Mouse (Mus musculus) brain, adult 10 weeks (tissue): ENCODE results near the gene Atp6v0a1. TPM values are rescaled to one million over a fixed set of nuclear protein-coding genes. Genes with fewer than 3 reads are reported as not detected.

ENCODE experiments used
- polyA plus RNA-seq: library from polyadenylated mRNA; stranded (reverse); fragments of 350-450 nt; fragmentation: Illumina TruSeq; extraction: RNeasy Lipid Tissue Mini Kit (QIAGEN cat#74804); gene quantifications from one replicate; pipeline ENCODE4 v1.2.3, GENCODE M21; 2015; ENCODE audit warnings: low read depth, low replicate concordance

Gene Atp6v0a1
- 258 TPM for polyA plus RNA-seq

DNA sequence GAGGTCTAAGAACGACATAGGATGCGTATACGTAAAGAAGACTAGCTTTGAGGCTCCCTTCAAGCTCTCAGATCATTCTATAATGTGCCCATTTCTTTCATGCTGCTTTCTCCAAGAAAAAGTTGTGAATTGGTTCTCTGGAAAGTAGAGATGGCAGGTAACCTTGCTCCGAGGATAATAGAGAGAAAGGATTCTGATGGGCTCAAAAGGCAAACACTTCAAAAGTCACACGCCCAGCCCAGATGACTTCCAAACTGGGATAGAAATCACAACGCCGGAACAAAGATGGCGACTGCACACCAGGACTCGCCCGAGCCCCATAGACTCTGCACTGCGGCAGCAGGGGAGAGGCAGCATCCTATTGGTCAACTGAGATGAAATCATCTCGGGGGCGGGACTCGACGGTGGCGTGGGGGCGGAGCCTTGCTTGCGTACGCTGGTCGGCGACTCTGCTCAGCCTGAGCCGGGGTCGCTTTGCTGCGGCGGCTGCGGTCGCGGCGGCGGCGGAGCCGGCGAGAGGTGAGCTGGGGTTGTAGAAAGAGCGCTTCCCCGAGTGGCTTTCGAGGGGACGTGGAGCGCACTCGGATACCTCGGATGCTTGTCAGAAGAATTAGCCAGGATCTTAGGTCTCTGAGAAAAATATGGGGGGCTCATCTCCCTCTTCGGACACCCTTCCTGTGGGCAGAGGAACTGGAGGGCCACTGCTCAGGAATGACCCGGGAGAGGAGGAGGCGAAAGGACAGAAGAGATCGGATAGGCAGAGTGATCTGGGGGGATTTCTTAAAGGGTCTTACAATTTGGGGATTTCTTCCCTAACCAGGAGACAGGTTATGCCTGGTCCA, at the start of gene Atp6v0a1:
Atp6v0a1 (plus strand) TSS at position 407 of the 842 bp plus-strand sequence.

DNA sequence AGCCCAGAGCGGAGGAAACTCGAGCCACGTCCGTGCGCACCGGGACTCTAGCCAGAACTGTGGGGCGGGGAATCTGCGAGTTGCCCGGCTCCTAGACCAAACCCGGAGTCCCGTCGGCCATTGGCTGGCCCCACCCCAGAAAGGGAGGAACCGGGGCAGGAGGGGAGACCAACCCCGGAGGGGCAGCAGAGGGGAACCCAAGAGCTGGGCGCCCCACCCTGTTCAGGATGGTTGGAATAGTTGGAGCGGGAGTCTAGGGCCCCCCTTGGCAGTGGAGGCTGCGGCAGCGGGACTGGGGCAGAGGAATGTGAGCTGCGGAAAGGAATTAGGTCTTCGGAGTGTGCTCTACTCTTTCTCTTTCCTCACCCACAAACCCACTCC, 38.7 kb upstream of the Atp6v0a1 start, which contains the start of gene Cavin1:
Cavin1 (minus strand) TSS at position 331 of the 381 bp plus-strand sequence.

GRCm38 (mm10) chr11:101069391-101070188, 60.3 kb downstream of the Atp6v0a1 start, which contains the start of gene Naglu:
TSS of gene Naglu (plus strand) at chr11:101070012.

GRCm38 (mm10) chr11:101078121-101078520, 68.9 kb downstream of the Atp6v0a1 start, which contains the start of gene Hsd17b1:
TSS of gene Hsd17b1 (plus strand) at chr11:101078411.

DNA sequence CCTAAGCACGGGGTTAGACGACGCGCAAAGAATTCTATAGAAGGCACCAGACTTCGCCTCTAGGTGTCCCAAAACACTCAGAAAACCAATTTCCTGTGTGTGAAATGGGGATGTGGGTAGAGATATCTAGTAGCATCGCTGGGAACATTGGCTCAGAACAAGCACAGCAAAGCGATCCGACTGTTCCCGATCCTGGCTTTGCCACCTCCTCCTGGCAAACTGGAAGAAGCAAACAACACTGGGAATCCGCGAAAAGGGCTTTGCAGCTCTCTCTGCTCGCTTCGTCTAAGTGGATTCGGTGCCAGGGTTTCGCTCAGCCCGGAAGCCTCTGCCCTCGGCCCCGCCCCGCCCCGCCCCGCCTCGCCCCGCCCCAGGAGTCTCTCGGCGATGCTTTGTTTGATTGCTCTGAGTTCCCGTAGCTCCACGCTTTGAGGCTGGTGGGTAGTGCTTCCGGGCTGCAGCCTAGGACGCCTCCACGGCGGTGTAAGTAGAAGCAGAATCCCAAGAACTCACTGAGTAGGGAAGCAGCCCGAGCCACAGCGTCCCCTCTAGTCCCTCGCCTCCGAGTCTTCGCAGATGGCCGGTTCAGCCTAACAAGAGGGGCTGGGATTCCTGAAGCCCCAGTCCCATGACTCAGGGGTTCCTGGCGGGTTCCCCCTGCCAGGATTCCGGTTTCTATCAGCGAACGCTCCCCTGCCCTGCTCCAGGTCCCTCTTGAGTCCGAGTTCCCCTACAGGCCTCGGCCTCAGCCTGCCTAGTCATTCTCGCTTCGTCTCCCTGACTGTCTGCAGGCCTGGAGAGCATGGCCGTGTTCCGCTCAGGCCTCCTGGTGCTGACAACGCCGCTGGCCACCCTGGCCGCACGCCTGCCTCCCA, 73.2 kb downstream of the Atp6v0a1 start, which contains the start of gene Coasy:
Coasy (plus strand) TSS at position 358 of the 875 bp plus-strand sequence.

GRCm38 (mm10) chr11:101086756-101087681, 77.8 kb downstream of the Atp6v0a1 start, which contains the start of gene Mlx:
TSS of gene Mlx (plus strand) at chr11:101087277.

DNA sequence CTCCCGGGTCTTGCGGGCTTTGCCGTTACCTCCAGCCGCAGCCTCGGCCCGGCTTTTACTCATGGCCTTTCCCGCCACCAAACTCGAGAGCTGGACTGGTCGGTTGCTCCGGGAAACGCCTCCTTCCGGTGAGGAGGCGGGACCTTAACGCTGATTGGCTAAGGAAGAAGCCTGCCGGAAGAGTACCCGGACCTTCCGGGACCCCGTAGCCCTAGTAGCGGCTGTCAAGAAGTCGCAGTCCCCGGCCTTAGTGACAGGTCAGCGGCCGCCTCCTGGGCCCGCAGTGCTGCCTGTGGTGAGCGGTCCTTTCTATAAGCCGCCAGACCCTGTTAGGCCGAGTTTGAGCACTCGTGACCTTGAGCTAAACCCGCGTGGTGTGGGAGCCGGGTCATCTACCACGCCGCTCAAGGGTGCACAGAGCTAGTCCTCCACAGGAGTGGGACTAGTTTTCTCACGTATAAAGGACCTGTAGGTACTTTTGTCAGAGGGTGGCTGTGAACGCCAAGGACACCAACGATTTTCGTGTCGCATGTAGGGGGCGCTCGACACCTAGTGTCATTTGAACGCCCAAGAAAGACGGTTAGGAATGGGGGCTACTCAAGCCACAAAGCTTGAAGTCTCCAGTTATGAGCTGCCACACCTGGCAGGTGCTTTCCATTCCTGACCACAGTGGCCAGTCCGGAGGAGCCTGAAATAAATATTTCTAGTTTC, 86.2 kb downstream of the Atp6v0a1 start, which contains the start of gene Psmc3ip:
Psmc3ip (minus strand) TSS at position 123 of the 711 bp plus-strand sequence.

Other genes with a start within 250 kb of the Atp6v0a1 start
- 9.3 TPM for gene Kcnh4, start 249.5 kb upstream of the Atp6v0a1 start, polyA plus RNA-seq
- gene Hcrt, start 246.5 kb upstream of the Atp6v0a1 start, polyA plus RNA-seq: not detected
- 7.5 TPM for gene Ghdc, start 238.5 kb upstream of the Atp6v0a1 start, polyA plus RNA-seq
- gene Stat5b, start 158.7 kb upstream of the Atp6v0a1 start, polyA plus RNA-seq: 16.9 TPM
- 1.1 TPM for gene Stat5a, start 150.1 kb upstream of the Atp6v0a1 start, polyA plus RNA-seq
- gene Stat3, start 69.9 kb upstream of the Atp6v0a1 start, polyA plus RNA-seq: 26.4 TPM
- 12.8 TPM for gene Cavin1, start 38.6 kb upstream of the Atp6v0a1 start, polyA plus RNA-seq
- 6.4 TPM for gene Naglu, start 60.6 kb downstream of the Atp6v0a1 start, polyA plus RNA-seq
- gene Hsd17b1, start 69.0 kb downstream of the Atp6v0a1 start, polyA plus RNA-seq: not detected
- gene Coasy, start 73.1 kb downstream of the Atp6v0a1 start, polyA plus RNA-seq: 25.5 TPM
- 77.5 TPM for gene Mlx, start 77.8 kb downstream of the Atp6v0a1 start, polyA plus RNA-seq
- gene Psmc3ip, start 86.0 kb downstream of the Atp6v0a1 start, polyA plus RNA-seq: 3.9 TPM
- gene Retreg3, start 110.4 kb downstream of the Atp6v0a1 start, polyA plus RNA-seq: 62.6 TPM
- gene Tubg1, start 110.5 kb downstream of the Atp6v0a1 start, polyA plus RNA-seq: 52.4 TPM
- 62.0 TPM for gene Tubg2, start 146.5 kb downstream of the Atp6v0a1 start, polyA plus RNA-seq
- 98.9 TPM for gene Cntnap1, start 161.1 kb downstream of the Atp6v0a1 start, polyA plus RNA-seq
- gene Plekhh3, start 161.9 kb downstream of the Atp6v0a1 start, polyA plus RNA-seq: 7.8 TPM
- gene Ccr10, start 166.0 kb downstream of the Atp6v0a1 start, polyA plus RNA-seq: not detected
- gene Ezh1, start 217.0 kb downstream of the Atp6v0a1 start, polyA plus RNA-seq: 42.2 TPM
- 28.6 TPM for gene Ramp2, start 236.6 kb downstream of the Atp6v0a1 start, polyA plus RNA-seq
- 94.4 TPM for gene Vps25, start 244.3 kb downstream of the Atp6v0a1 start, polyA plus RNA-seq